Mouse (Mus musculus) ovary, adult 18-20 months (tissue): ENCODE data around the gene Tmem169.
"Not testable (repeated sequence)": the region's sequence is repeated elsewhere in the genome, so short reads cannot be mapped to it uniquely, and the experiment has no call there.

Experiments used
- DNase-seq: peaks from one replicate; pipeline ENCODE4 v3.0.0; 2022; ENCODE audit warnings: low spot score, mixed read lengths

Tmem169 gene

DNA sequence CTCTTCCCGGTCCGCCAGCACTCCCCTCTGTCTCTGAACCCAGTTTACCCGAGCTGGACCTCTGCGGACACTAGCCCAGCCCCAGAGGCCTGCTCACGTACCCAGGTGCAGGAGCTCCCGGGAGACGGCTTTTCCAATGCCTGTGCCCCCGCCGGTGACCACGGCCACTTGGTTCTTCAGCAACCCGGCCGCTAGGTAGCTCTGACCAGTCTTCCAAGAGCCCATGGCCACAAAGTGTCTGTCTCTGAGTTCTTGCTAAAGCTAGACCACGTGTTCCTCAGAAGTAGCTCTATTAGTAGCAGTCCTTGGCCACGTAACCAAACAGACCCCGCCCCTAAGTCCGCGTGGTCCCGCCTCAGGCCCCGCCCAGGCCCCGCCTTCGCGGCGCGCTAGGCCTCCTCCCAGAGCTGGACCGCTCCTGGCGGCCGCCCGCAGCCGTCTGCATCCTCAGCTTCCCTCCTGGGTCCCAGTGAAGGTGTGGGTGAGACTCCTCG lies at the start of gene Tmem169, which contains the start of gene Pecr:
Gene Tmem169, plus strand, starts transcription at position 378 of the 494 bp plus-strand sequence.
Gene Pecr, minus strand, starts transcription at position 323 of the 494 bp plus-strand sequence.
- peak; percentile 88 for DNase-seq

- peak; percentile 73 for DNase-seq
Measured at GRCm38 (mm10) chr1:72236363-72237006, 47.7 kb upstream of the Tmem169 start.

DNA sequence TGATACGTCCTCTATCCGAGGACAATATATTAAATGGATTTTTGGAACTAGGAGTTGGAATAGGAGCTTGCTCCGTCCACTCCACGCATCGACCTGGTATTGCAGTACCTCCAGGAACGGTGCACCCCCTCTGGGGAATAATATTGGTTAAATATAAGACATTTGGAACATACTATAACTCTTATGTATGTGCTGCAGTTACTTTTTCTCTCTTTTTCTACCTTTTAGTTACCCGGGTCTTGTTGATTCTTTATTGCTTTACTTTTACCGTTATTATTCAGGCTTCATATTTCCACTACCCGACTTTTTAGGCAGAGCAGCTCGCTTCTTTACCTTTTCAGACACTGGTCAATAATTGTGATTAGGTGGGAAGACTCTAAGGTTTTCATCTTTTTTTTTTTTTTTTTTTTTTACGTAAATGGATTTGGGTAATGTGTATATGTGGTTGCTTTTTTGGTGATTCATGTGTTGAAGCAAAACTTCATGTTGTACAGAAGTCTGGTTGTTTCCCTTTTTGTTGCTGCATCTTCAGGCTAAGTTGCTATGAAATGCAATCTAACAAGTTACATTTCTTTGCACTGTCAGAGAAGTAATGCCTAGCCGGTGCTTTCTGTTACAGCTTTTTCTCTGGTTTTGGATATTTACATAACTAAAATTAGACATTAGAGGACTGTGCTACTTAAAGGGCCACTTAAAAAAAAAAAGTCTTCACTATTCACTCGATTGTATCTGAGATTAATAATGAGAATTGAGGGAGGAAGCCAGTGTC lies 47.0 kb upstream of the Tmem169 start:
- no peak for DNase-seq

GRCm38 (mm10) chr1:72238016-72238580 lies 46.1 kb upstream of the Tmem169 start:
- DNase-seq, result no peak

- not testable (repeated sequence) for DNase-seq
Measured at GRCm38 (mm10) chr1:72239113-72239512, 45.1 kb upstream of the Tmem169 start.

- DNase-seq, result no peak
Measured at GRCm38 (mm10) chr1:72242581-72243143, 41.5 kb upstream of the Tmem169 start.

- DNase-seq, result peak; percentile 93
Measured at GRCm38 (mm10) chr1:72243656-72244316, 40.4 kb upstream of the Tmem169 start.

DNA sequence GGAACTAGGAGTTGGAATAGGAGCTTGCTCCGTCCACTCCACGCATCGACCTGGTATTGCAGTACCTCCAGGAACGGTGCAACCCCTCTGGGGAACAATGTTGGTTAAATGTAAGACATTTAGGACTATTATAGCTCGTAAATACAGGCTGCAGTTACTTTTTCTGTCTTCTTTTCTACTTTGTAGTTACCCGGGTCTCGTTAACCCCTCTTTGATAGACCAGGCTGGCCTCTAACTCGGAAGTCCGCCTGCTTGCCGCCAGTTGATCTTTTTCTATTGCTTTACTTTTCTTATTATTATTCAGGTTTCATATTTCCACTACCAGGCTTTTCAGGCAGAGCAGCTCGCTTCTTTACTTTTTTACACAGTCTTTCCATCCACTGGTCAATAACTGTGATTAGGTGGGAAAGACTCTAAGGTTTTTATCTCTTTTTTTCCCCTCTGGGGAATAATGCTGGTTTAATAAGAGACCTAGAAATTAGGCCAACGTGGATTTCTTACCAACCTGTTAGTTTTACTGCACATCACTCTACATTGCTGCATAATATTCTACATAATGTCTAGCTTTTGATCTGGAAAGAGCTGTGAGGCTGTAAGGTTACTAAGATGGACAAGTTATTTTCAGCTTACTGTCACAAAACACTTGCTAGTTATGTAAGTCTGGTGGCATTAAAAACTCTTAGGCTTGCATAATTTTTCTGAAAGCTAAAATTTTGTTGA lies 39.7 kb upstream of the Tmem169 start:
- DNase-seq, result no peak

GRCm38 (mm10) chr1:72248226-72248737 lies 35.9 kb upstream of the Tmem169 start:
- not testable (repeated sequence) for DNase-seq

- no peak for DNase-seq
Measured at GRCm38 (mm10) chr1:72251806-72252205, 32.4 kb upstream of the Tmem169 start.

GRCm38 (mm10) chr1:72253881-72254491 lies 30.2 kb upstream of the Tmem169 start:
- DNase-seq, result no peak

DNA sequence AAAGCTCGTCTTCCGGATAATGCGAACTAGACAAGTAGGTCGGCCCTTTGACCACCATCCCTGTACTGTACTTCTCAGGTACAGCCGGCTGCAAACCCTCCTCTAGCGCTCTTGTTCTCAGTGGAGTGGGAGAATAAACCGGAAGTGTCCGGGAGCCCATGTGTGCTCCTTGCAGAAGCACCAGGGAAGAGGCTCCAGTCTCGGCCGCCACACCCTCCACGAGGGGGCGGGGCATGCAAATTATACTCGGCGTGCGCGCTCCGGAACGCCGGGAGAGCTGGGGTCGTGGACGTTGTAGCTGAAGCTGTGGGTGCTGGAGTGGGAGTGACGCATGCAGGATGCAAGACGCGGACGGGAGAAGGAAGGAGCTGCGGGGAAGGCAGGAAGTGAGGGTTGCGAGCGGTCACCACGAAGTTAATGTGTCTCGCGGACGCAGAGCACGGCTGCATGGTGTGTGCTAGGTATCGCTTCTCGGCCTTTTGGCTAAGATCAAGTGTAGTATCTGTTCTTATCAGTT lies 29.6 kb upstream of the Tmem169 start:
- DNase-seq, result peak; percentile 88

GRCm38 (mm10) chr1:72255062-72255853 lies 28.9 kb upstream of the Tmem169 start:
- DNase-seq, result peak; percentile 61

DNA sequence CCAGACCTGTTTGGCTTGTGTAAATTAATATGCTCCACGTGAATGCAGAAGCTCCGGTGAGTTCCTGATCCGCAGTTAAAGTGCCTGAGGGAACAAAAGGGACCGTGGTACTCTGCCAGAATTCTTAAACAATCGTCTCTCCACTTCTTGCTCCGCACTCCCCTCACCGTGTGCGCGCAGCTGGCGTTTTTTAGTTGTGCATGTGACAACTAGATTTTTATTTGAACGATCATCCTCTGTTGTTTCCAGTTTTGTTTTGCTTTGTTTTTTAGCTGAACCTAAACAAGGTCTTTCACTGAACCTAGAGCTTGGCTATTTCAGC lies 28.4 kb upstream of the Tmem169 start:
- no peak for DNase-seq

- no peak for DNase-seq
Measured at GRCm38 (mm10) chr1:72256381-72257256, 27.6 kb upstream of the Tmem169 start.

DNA sequence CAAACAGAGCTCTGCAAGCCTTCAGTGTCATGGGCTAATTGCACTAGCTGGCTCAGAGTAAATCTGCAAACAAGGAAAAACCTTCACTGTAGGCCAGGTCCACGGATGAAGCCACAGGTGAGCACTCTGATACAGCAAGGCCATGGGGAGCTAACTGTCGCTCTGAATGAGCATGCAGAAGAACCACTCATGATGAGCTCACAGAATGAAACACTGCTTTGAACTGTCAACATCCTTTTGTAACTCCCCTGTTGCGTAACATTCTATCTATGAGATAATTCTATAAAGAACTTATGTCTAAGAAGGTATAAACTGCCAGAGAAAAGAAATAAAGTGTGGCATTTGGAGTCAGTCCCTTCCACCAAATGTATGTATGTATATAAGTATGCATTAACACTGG lies 21.1 kb upstream of the Tmem169 start:
- no peak for DNase-seq

GRCm38 (mm10) chr1:72278085-72278484 lies 6.1 kb upstream of the Tmem169 start:
- DNase-seq, result no peak

DNA sequence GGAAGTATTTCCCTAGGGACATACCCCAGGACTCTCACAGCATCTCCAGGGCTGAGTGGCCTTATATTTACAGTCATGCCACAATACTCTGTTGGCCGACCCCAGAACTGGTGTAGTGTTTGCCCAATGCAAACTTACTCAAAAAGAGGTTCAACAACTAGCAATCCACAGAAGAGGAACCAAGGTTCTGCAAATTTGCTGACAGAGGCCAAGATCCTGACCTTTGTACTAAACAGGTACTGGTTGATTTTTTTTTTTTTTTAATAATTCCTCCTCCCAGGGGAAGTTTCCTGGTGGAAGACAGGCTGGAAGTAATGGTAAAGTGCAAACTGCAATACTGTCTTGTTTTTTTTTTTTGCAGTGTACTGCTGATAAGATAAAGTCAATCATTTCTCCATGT lies 1.6 kb upstream of the Tmem169 start:
- DNase-seq, result no peak

DNA sequence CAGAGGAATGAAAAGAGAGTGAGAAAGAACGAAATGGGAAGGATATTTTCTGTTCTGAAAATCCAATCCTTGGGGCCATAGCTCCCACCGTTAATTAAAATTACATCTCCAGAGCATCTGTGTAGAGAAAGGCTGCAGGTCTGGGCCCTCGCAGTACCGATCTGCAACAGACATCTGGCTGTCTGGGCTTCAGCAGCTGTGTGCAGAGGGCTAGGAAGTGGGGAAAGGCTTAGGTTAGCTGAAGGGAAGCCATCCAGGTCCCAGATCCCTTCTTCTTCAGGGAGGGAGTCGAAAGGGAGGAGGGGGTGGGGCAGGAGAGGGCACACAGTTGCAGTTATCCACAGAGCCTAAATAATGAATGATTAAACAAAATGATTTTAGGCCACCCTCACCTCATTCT lies 370 bp downstream of the Tmem169 start:
- no peak for DNase-seq
